Mouse (Mus musculus): ENCODE results near the gene Arhgef15. TPM values are rescaled to one million over a fixed set of nuclear protein-coding genes. Genes with fewer than 3 reads are reported as not detected.
A peak's percentile ranks its signal among the peaks of the same experiment; 100 is the strongest.
"Not testable (repeated sequence)": the region's sequence is repeated elsewhere in the genome, so short reads cannot be mapped to it uniquely, and the experiment has no call there.

Gene Arhgef15
- polyA plus RNA-seq, 1 experiment from 2014 or later = 24.7 TPM

GRCm38 (mm10) chr11:68987365-68987882 lies 30.1 kb upstream of the Arhgef15 start:
- no peaks in the 10 kb centered on the region for H3K9me3 ChIP-seq (ENCODE audit: control insufficient read depth, low read length)
- no peak overlapping the region for H3K4me3 ChIP-seq (ENCODE audit: low read depth, low read length)
- no peak overlapping the region for H3K9ac ChIP-seq (replicated peaks; ENCODE audit: low read depth, low read length)
- ATAC-seq (ENCODE audit: low read depth) = no peak
- H3K27me3 ChIP-seq (ENCODE audit: control insufficient read depth, insufficient read depth, low read length) = no peaks in the 10 kb centered on the region
- no peak overlapping the region for H3K4me2 ChIP-seq (ENCODE audit: low read depth, low read length)
- H3K4me1 ChIP-seq (ENCODE audit: control insufficient read depth, insufficient read depth, low read length) = no peaks in the 10 kb centered on the region
- H3K27ac ChIP-seq (ENCODE audit: low read depth, low read length) = no peak overlapping the region
- WGBS = 74% methylated on average over 11 of the region's 11 CpGs
- peaks cover 44% of the 10 kb centered on the region for H3K36me3 ChIP-seq (ENCODE audit: control insufficient read depth, insufficient read depth, low read length)

GRCm38 (mm10) chr11:68982639-68983369 lies 25.5 kb upstream of the Arhgef15 start:
- Histone ChIP-seq H3K4me2 (ENCODE audit: low read depth, low read length) (no peak overlapping the region), H3K9me3 (ENCODE audit: control insufficient read depth, low read length) (no peaks in the 10 kb centered on the region), H3K27ac (ENCODE audit: low read depth, low read length) (no peak overlapping the region), H3K4me1 (ENCODE audit: control insufficient read depth, insufficient read depth, low read length) (no peaks in the 10 kb centered on the region), H3K9ac (replicated peaks; ENCODE audit: low read depth, low read length) (no peak overlapping the region), H3K27me3 (ENCODE audit: control insufficient read depth, insufficient read depth, low read length) (no peaks in the 10 kb centered on the region), H3K4me3 (ENCODE audit: low read depth, low read length) (no peak overlapping the region), H3K36me3 (ENCODE audit: control insufficient read depth, insufficient read depth, low read length) (peaks cover 6% of the 10 kb centered on the region; the same call in 1 of the 2 replicates)
- ATAC-seq (ENCODE audit: low read depth) = no peak
- WGBS = 25% methylated on average over 4 of the region's 4 CpGs

- Histone ChIP-seq H3K27ac (ENCODE audit: low read depth, low read length) (no peak overlapping the region), H3K36me3 (ENCODE audit: control insufficient read depth, insufficient read depth, low read length) (no peaks in the 10 kb centered on the region), H3K27me3 (ENCODE audit: control insufficient read depth, insufficient read depth, low read length) (no peaks in the 10 kb centered on the region), H3K9me3 (ENCODE audit: control insufficient read depth, low read length) (no peaks in the 10 kb centered on the region), H3K4me3 (ENCODE audit: low read depth, low read length) (no peak overlapping the region), H3K4me1 (ENCODE audit: control insufficient read depth, insufficient read depth, low read length) (no peaks in the 10 kb centered on the region), H3K9ac (replicated peaks; ENCODE audit: low read depth, low read length) (no peak overlapping the region), H3K4me2 (ENCODE audit: low read depth, low read length) (no peak overlapping the region)
- no peak for ATAC-seq (ENCODE audit: low read depth)
- WGBS = 80% methylated on average over 3 of the region's 3 CpGs
These were observed 23.6 kb upstream of the Arhgef15 start for GRCm38 (mm10) chr11:68980919-68981318.

- no peak for ATAC-seq (ENCODE audit: low read depth)
- Histone ChIP-seq H3K4me3 (ENCODE audit: low read depth, low read length) (no peak overlapping the region), H3K4me2 (ENCODE audit: low read depth, low read length) (no peak overlapping the region), H3K9ac (replicated peaks; ENCODE audit: low read depth, low read length) (no peak overlapping the region), H3K27me3 (ENCODE audit: control insufficient read depth, insufficient read depth, low read length) (no peaks in the 10 kb centered on the region), H3K4me1 (ENCODE audit: control insufficient read depth, insufficient read depth, low read length) (no peaks in the 10 kb centered on the region), H3K36me3 (ENCODE audit: control insufficient read depth, insufficient read depth, low read length) (no peaks in the 10 kb centered on the region), H3K9me3 (ENCODE audit: control insufficient read depth, low read length) (no peaks in the 10 kb centered on the region), H3K27ac (ENCODE audit: low read depth, low read length) (no peak overlapping the region)
- 66% methylated on average over 5 of the region's 5 CpGs for WGBS
These were observed 22.0 kb upstream of the Arhgef15 start for GRCm38 (mm10) chr11:68979320-68979733.

GRCm38 (mm10) chr11:68975601-68976000 lies 18.3 kb upstream of the Arhgef15 start:
- WGBS = 93% methylated on average over 1 of the region's 1 CpGs
- no peak overlapping the region for H3K4me2 ChIP-seq (ENCODE audit: low read depth, low read length)

GRCm38 (mm10) chr11:68975085-68975484 lies 17.8 kb upstream of the Arhgef15 start, which contains the start of gene Rangrf:
TSS of gene Rangrf (minus strand) at chr11:68975185.
- Histone ChIP-seq H3K4me1 (ENCODE audit: control insufficient read depth, insufficient read depth, low read length) (peaks cover 4% of the 10 kb centered on the region; the same call in 1 of the 2 replicates), H3K27me3 (ENCODE audit: control insufficient read depth, insufficient read depth, low read length) (no peaks in the 10 kb centered on the region), H3K36me3 (ENCODE audit: control insufficient read depth, insufficient read depth, low read length) (no peaks in the 10 kb centered on the region), H3K27ac (ENCODE audit: low read depth, low read length) (no peak within 1 kb of the TSS), H3K4me2 (ENCODE audit: low read depth, low read length) (peak within 1 kb of the TSS; percentile 53), H3K4me3 (ENCODE audit: low read depth, low read length) (peak within 1 kb of the TSS; percentile 36; the same call in 1 of the 2 replicates), H3K9me3 (ENCODE audit: control insufficient read depth, low read length) (no peaks in the 10 kb centered on the region), H3K9ac (replicated peaks; ENCODE audit: low read depth, low read length) (no peak within 1 kb of the TSS)
- ATAC-seq (ENCODE audit: low read depth) = no peak
- 83% methylated on average over 7 of the region's 7 CpGs for WGBS

More at GRCm38 (mm10) chr11:68975601-68976000, 18.3 kb upstream of the Arhgef15 start:
- Histone ChIP-seq H3K9me3 (ENCODE audit: control insufficient read depth, low read length) (no peaks in the 10 kb centered on the region), H3K36me3 (ENCODE audit: control insufficient read depth, insufficient read depth, low read length) (no peaks in the 10 kb centered on the region), H3K4me1 (ENCODE audit: control insufficient read depth, insufficient read depth, low read length) (peaks cover 4% of the 10 kb centered on the region; the same call in 1 of the 2 replicates), H3K27me3 (ENCODE audit: control insufficient read depth, insufficient read depth, low read length) (no peaks in the 10 kb centered on the region), H3K27ac (ENCODE audit: low read depth, low read length) (no peak overlapping the region), H3K4me3 (ENCODE audit: low read depth, low read length) (no peak overlapping the region), H3K9ac (replicated peaks; ENCODE audit: low read depth, low read length) (no peak overlapping the region)
- ATAC-seq (ENCODE audit: low read depth) = no peak

- no peak overlapping the region for H3K27ac ChIP-seq (ENCODE audit: low read depth, low read length)
- H3K9ac ChIP-seq (replicated peaks; ENCODE audit: low read depth, low read length) = no peak overlapping the region
- peak overlapping the region; percentile 36 for H3K4me3 ChIP-seq (ENCODE audit: low read depth, low read length)
- WGBS = 34% methylated on average over 6 of the region's 6 CpGs
- H3K9me3 ChIP-seq (ENCODE audit: control insufficient read depth, low read length) = no peaks in the 10 kb centered on the region
- H3K27me3 ChIP-seq (ENCODE audit: control insufficient read depth, insufficient read depth, low read length) = no peaks in the 10 kb centered on the region
- H3K36me3 ChIP-seq (ENCODE audit: control insufficient read depth, insufficient read depth, low read length) = no peaks in the 10 kb centered on the region
- H3K4me2 ChIP-seq (ENCODE audit: low read depth, low read length) = peak overlapping the region; percentile 53
- H3K4me1 ChIP-seq (ENCODE audit: control insufficient read depth, insufficient read depth, low read length) = peaks cover 4% of the 10 kb centered on the region; the same call in 1 of the 2 replicates
- ATAC-seq (ENCODE audit: low read depth) = no peak
These were observed 16.8 kb upstream of the Arhgef15 start for GRCm38 (mm10) chr11:68974059-68974450.

- not testable (repeated sequence) for H3K4me1 ChIP-seq (ENCODE audit: control insufficient read depth, insufficient read depth, low read length); H3K36me3 ChIP-seq (ENCODE audit: control insufficient read depth, insufficient read depth, low read length); H3K27ac ChIP-seq (ENCODE audit: low read depth, low read length); H3K27me3 ChIP-seq (ENCODE audit: control insufficient read depth, insufficient read depth, low read length); H3K9me3 ChIP-seq (ENCODE audit: control insufficient read depth, low read length)
- Histone ChIP-seq H3K9ac (replicated peaks; ENCODE audit: low read depth, low read length) (0 out of 2 replicates have a peak overlapping the region, but pooled peaks have one; percentile 25), H3K4me2 (ENCODE audit: low read depth, low read length) (peak overlapping the region; percentile 53), H3K4me3 (ENCODE audit: low read depth, low read length) (peak overlapping the region; percentile 36)
- under 1% methylated on average over 37 of the region's 38 CpGs for WGBS
- ATAC-seq (ENCODE audit: low read depth) = peak; percentile 87
These were observed 16.2 kb upstream of the Arhgef15 start for GRCm38 (mm10) chr11:68973250-68974058.

Data from neural tube, embryonic 14.5 days (tissue).